Mouse (Mus musculus) heart, postnatal 14 days (tissue): ENCODE measurements at regions not wholly inside any gene's neighbourhood (a gene's known extent, or its start where the extent isn't known, plus 50 kb on each side); places are given as distances from the start of the nearest gene placed in this dataset.
"Not testable (repeated sequence)": the region's sequence is repeated elsewhere in the genome, so short reads cannot be mapped to it uniquely, and the experiment has no call there.

Experiments
- DNase-seq, 2 experiments: peaks; one replicate each; pipeline ENCODE4 v3.0.0; 2021 to 2022
- intact Hi-C: fragments of 180-260 bp; cut with DNase I; formaldehyde crosslinking; loops from one replicate; pipeline ENCODE4 v1.15.1; 2025

GRCm38 (mm10) chr15:16909396-16909795 is 180.8 kb downstream of the Cdh9 start:
- intact Hi-C loops, result no loop called here
- no peak for DNase-seq

- intact Hi-C loops, DNase-seq: not testable (repeated sequence)
Measured at GRCm38 (mm10) chr15:16909941-16910340, 181.4 kb downstream of the Cdh9 start.

GRCm38 (mm10) chr15:16914966-16915569 is 186.5 kb downstream of the Cdh9 start:
- DNase-seq, result no peak
- intact Hi-C loops, result no loop called here

DNA sequence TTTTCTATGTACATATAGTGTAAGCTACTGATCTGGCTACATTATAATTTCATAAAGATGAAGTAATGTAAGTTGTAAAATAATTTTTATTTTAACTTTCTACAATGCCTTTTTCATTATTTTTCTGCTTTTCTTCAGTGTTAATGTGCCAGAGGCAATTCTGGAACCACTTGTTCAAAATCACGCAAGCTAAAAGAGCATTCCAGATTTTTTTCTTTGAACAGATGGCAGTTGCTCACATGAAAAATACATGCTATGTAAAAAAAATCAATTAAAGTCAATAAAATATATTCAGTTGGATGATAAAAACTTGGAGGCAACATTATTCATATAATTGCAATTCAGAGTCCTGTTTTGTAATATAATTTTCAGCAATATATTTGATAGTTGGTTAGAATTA is 194.7 kb downstream of the Cdh9 start:
- intact Hi-C loops, result no loop called here
- no peak for DNase-seq

DNA sequence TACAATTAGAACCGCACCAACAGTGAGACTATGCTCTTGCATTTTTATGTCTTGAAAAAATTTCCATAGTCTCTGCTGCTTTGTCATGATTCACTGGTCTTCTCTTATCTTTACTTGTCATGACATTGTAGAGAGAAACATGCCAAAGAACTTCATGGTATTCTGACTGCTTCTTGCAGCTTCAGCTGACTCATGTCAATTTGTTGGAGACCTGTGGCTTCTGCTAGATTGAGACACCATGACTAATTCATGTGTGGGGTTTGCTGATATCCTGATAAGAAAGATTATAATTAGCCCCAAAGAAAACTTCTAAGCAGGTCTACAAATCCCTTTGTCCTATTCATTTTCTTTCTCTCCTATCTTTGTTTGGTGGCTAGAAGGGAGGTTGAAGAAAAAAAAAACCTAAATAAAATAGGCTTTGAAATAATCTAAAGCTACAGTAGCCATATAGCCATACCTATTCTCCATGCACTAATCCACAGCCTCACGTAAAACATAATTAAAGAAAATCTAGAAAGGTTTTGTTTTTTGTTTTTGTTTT is 204.7 kb downstream of the Cdh9 start:
- no peak for DNase-seq
- intact Hi-C loops, result no loop called here

DNA sequence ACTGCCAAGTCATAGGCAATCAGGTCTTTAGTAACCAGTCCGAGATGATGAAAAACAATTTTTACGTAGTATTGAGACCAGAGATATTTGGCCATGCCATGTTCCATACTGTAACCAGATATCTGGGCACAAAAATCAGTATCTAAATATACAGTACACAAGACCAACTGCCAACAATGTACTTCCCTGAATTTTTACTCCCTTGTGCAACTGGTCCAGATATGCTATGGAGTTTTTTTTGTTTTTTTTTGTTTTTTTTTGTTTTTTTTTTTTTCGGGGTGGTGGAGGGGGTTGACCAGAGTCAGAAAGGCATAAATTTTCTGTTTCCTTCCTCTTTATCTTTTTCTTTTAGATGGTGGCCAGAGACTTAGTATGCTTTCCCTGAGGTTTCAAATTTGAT is 205.9 kb downstream of the Cdh9 start:
- intact Hi-C loops, result no loop called here
- no peak for DNase-seq

- intact Hi-C loops, DNase-seq: not testable (repeated sequence)
Measured at GRCm38 (mm10) chr15:16975821-16976220, 247.3 kb downstream of the Cdh9 start.

GRCm38 (mm10) chr15:16990848-16991247 is 262.3 kb downstream of the Cdh9 start:
- no peak for DNase-seq
- intact Hi-C loops, result no loop called here

GRCm38 (mm10) chr15:16995667-16996066 is 267.1 kb downstream of the Cdh9 start:
- no peak for DNase-seq
- intact Hi-C loops, result no loop called here

DNA sequence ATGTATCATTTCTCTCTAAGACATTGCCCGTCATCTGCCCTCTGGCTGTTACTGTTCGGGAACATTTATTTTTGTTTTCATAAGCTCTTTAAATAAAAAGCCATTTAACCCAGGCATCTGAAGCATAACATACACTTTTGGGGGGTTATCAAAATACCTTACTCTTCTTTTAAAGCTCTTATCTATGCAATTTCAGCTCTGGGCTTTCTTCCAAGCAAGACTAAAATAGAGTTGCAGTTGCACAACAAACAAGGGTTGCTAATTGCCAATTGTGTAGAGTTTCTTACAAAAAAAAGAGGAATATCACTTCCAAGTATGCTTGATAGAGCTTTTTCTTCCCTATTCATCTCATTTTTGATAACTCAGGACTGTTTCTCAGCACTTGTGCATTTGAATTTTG is 277.6 kb downstream of the Cdh9 start:
- intact Hi-C loops, result no loop called here
- no peak for DNase-seq

- DNase-seq, result no peak
Measured at GRCm38 (mm10) chr15:17007811-17008210, 279.3 kb downstream of the Cdh9 start.

GRCm38 (mm10) chr15:17048867-17049628 is 320.5 kb downstream of the Cdh9 start:
- intact Hi-C loops, result no loop called here
- DNase-seq, result no peak

More at GRCm38 (mm10) chr15:17007811-17008210, 279.3 kb downstream of the Cdh9 start:
- intact Hi-C loops, result no loop called here

- intact Hi-C loops, result loop anchor here (5.0 kb wide), 1 partner anchor 1737 kb away; no protein-coding TSS in a partner anchor
- no peak for DNase-seq
Measured at GRCm38 (mm10) chr15:17069772-17070171, 341.2 kb downstream of the Cdh9 start.

GRCm38 (mm10) chr15:17084030-17084429 is 355.5 kb downstream of the Cdh9 start:
- no peak for DNase-seq
- intact Hi-C loops, result no loop called here

DNA sequence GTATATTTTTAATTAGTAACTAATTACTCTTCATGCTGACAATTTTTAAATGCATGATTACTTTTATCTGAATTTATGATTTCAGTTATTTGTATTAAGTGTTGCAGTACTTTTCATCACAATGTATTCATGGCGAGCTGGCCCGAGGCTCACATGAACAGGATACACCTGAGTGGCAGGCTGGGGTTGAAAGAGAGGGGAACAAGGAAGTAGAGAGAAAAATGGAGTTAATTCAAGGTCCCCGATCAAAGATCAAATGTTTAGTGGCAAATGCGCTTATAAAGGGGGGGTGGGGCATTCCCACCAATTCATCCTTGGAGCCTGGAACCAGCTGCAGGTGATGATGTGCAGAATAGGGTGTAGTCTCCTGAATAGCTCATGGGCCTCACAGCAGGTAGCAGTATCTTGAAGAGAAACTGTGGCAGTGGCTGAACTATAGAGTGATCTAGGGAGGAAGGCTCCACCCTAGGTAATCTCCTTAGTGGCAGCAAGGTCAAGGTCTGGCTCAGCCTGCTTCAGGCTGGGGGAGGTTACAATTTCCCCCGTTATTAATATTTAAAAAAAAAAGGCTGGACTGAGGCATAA is 360.2 kb downstream of the Cdh9 start:
- intact Hi-C loops, result no loop called here
- no peak for DNase-seq

DNA sequence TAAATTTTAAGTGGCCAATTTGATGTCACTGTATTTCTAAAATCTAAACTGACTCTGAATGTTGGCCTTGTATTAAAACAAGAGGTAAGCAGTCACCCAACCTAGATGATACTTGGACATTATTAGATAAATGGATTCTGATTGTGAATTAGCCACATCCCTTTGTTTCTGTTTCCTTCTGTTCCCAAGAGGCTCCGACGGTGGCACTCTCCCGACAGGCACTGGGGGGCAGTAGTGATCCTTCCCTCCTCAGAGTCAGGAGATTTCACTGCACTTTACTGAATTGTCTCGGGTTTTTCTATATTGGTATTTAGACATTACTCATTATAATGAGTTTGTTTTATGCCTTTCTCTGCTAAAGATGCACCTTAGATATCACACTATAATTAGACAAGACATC is 370.4 kb downstream of the Cdh9 start:
- peak; percentile 9 to 32 for DNase-seq
- intact Hi-C loops, result loop anchor here (10.0 kb wide), 1 partner anchor 96 kb away; no protein-coding TSS in a partner anchor

GRCm38 (mm10) chr15:17101182-17101581 is 372.6 kb downstream of the Cdh9 start:
- intact Hi-C loops, result no loop called here
- no peak for DNase-seq

DNA sequence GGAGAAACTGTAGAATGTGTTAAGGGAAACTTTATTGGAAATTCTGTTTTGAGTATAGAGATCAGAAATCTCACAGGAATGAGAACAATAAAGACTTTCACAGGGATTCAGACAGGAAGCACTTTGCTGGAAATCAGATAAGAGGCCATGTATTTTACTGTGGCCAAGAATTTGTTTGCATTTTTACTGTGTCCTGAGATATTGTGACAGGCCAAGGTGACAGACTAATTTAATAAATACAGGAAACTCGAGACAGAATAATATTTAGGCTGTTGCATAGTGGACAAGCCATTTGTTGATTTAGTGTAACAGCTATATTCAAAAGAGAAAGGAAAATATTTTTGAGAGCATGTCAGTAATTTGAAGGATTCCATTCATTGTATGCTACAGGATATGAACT is 407.2 kb downstream of the Cdh9 start:
- intact Hi-C loops, result no loop called here
- no peak for DNase-seq

GRCm38 (mm10) chr15:17180164-17180563 is 451.6 kb downstream of the Cdh9 start:
- intact Hi-C loops, result no loop called here
- no peak for DNase-seq

DNA sequence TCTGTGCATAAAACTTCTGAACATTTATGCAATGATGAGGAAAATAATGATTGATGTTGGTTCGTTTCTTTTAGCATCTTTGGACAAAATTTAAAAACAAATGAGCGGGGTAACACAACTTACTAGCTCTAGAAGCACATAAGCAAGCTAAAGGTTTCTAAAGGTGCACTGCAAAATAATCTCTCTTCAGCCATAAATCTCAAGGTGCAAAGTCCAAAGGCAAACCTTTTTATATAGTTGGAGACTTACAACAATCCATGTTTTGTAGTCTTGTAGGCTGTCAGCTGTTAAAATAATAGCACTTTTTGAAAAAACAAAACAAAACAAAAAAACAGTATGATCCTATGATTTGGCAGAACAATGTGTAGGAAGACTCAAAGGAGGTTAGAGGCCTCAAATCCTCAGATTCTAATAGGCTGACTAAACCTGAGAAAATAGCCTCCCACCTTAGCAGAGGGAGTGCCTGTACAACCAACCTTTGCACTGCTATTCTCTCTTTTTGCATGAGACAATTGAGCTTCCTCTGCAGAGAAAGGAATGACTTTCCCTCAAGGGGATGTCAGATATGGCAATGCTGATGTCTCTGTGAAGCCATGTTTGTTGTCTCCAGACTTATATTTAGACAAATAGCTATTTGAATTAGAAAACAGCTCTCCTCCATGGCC is 452.9 kb downstream of the Cdh9 start:
- intact Hi-C loops, result no loop called here
- no peak for DNase-seq

DNA sequence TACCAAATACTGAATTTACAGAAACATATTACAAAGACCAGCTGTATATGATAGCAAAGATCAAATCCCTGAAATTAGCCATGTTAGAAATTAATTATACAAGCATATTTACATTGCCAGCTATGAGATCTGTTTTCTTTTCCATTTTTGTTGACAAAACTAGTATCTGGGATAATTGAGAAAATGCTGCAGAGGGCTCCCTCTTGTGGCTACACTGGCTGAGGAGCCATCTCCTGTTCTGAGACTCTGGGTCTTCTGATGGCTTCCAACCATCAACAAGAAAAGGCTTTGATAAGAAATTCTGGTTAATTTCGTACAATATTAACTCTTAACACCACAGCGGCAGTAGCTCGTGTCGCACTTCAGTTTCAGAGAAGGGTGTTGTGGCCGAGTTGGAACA is 466.9 kb downstream of the Cdh9 start:
- intact Hi-C loops, result loop anchor here (10.0 kb wide), 1 partner anchor 101 kb away; no protein-coding TSS in a partner anchor
- DNase-seq, result peak in 1 of 2 experiments; percentile 8
